Mouse (Mus musculus) G1E (cell line): ENCODE data around the gene Ly6g6c.

Experiments
- CTCF ChIP-seq: IDR thresholded peaks from 2 replicates; pipeline ENCODE4 v1.5.1; 2012; ENCODE audit warnings: low read depth, low read length, inconsistent platforms, mixed read lengths
- GATA2 ChIP-seq: IDR thresholded peaks from 2 replicates; pipeline ENCODE4 v1.6.1; 2012; ENCODE audit warnings: low read depth, low read length, inconsistent platforms, borderline replicate concordance

- TF ChIP-seq CTCF (no peak), GATA2 (no peak)
Observed at GRCm38 (mm10) chr17:35060071-35060470, 5.1 kb upstream of the Ly6g6c start.
